Mouse (Mus musculus): Measurements from ENCODE around the gene Lyrm2. TPM values are rescaled to one million over a fixed set of nuclear protein-coding genes. Genes with fewer than 3 reads are reported as not detected.

The Lyrm2 gene
- polyA plus RNA-seq, 1 experiment from 2014 or later: 39.3 TPM

Other genes starting within 250 kb of the Lyrm2 start
- 0.08 TPM in 1 of 2 replicates, not detected in the other for gene Gja10, start 197.5 kb upstream of the Lyrm2 start, polyA plus RNA-seq (2015; fragmentation: Nextera tagmentation; extraction: Ambion mirVana)
- gene Casp8ap2, start 184.8 kb upstream of the Lyrm2 start, polyA plus RNA-seq (2015; fragmentation: Nextera tagmentation; extraction: Ambion mirVana): 37.9 and 42.7 TPM in 2 replicates
- 5.8 and 6.5 TPM in 2 replicates for gene Mdn1, start 143.1 kb upstream of the Lyrm2 start, polyA plus RNA-seq (2015; fragmentation: Nextera tagmentation; extraction: Ambion mirVana)
- gene Ankrd6, start 150.6 kb downstream of the Lyrm2 start, polyA plus RNA-seq (2015; fragmentation: Nextera tagmentation; extraction: Ambion mirVana): 0.67 and 0.89 TPM in 2 replicates
- gene Rragd, start 182.8 kb downstream of the Lyrm2 start, polyA plus RNA-seq (2015; fragmentation: Nextera tagmentation; extraction: Ambion mirVana): 3.6 and 5.6 TPM in 2 replicates
- 32.7 and 43.2 TPM in 2 replicates for gene Ube2j1, start 231.2 kb downstream of the Lyrm2 start, polyA plus RNA-seq (2015; fragmentation: Nextera tagmentation; extraction: Ambion mirVana)

All from liver, embryonic 13.5 days (tissue).